Mouse (Mus musculus) right cerebral cortex, postnatal 4 days (tissue): Measurements from ENCODE around the gene Cdh1.

Experiments used
- DNase-seq: peaks from one replicate; pipeline ENCODE4 v3.0.0-alpha.2; 2022

Cdh1 gene

DNA sequence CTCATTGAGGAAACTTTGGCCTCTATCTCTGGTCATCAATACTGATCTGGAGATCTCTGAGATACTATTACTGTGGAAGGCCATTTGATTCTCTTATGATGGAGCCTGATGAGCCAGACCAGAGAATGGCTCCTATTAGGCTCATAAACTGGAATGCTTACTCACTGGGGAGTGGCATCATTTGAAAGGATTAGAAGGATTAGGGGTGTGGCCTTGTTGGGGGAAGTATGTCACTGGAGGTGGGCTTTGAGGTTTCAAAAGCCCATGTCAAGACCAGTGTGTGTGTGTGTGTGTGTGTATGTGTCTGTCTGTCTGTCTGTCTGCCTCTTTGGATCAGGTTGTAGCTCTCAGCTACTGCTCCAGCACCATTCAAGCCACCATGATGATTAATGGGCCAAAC, 20.8 kb downstream of the Cdh1 start:
- DNase-seq = no peak

DNA sequence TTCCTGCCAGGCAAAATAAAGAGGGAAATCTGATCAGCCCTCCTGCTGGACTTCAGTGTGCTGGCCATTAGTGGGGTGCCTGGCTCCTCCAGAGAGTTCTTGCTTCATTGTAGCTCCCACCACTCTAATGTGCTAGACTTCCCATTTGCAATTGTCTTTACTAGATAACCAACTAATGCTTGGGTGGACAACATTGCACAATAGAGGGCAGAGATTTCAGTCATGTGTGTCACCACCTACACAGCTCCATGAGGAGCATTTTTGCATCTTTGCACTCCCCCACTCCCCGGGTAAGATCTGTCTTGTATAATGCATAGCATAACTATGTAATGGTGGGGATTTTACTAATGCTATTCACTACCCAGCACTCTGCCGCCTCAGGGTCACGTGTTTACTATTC, 21.6 kb downstream of the Cdh1 start:
- no peak for DNase-seq

- DNase-seq = no peak
Observed at GRCm38 (mm10) chr8:106626096-106626865, 23.1 kb downstream of the Cdh1 start.

DNA sequence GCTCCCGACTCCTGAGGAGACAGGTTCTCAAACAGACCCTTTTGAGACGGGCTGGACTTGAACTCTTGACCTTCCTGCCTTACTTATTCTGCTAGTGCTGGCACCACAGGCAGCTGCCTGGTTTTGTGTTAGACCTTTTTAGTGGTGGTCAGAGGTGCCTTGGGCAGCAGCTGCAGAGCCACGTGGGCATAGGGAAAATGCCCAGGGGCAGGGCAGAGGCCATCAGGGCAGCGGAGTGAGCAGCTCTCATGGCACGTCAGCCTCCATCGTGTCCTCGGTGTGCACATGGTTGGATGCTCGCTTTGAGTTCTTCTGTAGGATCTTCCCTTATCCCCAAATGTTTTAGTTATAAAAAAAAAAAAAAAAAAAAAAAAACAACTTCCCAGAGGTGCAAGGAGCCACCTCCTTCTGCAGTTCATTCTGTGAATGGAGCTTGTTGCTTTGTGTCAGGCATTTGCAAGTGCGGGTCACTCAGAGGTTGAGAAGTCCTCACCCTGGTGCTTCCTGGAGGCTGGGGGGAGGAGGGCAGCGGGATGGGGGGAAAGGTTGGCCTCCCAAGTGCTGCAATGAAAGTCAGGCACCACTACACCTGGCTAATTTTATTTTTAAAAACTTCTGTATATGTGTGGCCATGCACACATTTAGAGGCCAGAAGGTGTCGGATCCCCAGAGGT, 25.3 kb downstream of the Cdh1 start:
- no peak for DNase-seq

GRCm38 (mm10) chr8:106629456-106629855, 26.3 kb downstream of the Cdh1 start:
- no peak for DNase-seq

GRCm38 (mm10) chr8:106631904-106632303, 28.8 kb downstream of the Cdh1 start:
- DNase-seq = no peak

DNA sequence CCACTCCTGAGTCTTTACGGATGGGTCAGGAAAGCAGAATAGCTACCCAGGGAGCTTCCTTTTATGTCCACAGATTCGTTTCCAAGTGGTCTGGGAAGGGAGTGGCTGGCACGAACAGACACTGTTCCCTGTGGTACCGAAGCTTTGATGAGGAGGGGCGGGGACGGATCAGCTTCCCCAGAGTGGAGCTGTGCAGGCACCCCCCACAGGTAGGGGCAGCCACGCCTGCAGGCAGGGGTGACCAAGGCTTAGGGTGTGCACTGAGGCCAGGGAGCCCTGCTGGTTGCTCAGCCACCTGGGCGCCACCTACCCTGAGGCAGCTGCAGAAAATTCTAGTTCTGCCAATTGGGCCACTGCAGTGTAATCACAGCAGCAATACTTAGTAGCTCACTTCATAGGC, 29.5 kb downstream of the Cdh1 start:
- no peak for DNase-seq

DNA sequence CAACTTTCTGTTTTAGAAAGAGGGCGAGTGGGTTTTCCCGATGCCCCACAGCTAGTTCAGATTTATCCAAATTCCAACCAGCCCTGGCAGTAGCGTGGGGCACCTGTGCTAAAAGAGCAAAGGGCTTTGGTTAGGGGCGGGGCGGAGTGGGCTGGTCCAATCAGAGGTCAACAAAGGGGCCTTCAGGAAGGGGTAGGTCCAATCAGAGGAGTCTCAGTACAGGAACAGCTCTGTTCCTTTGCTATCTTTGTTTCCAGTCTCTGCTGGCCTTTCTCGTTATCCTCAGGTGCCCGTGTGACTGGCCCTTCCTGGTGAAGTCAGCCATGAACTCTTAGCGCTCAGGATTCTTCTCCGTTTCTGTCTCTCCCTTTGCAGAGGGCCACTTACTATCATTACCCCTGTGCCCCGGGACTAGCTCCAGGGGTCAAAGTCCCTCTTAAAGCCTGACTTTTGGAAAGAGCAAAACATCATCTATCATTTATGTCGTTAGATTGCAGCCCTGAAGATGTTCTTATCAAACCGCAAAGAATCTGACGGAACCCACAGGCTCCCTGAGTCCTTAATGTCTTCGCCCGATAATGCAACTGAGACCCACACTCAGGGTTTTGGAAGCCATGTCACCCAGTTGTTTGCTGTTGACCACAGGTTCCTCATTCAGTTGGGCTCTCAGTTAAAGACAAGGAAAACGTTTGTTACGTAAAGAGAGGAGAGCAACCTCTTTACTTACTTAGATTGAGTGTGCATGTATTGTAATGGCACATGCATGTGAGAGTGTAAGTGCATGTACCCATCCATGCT, 30.4 kb downstream of the Cdh1 start:
- no peak for DNase-seq

GRCm38 (mm10) chr8:106635284-106635683, 32.1 kb downstream of the Cdh1 start:
- no peak for DNase-seq

GRCm38 (mm10) chr8:106637446-106637845, 34.3 kb downstream of the Cdh1 start:
- no peak for DNase-seq

GRCm38 (mm10) chr8:106638768-106639295, 35.7 kb downstream of the Cdh1 start:
- no peak for DNase-seq

DNA sequence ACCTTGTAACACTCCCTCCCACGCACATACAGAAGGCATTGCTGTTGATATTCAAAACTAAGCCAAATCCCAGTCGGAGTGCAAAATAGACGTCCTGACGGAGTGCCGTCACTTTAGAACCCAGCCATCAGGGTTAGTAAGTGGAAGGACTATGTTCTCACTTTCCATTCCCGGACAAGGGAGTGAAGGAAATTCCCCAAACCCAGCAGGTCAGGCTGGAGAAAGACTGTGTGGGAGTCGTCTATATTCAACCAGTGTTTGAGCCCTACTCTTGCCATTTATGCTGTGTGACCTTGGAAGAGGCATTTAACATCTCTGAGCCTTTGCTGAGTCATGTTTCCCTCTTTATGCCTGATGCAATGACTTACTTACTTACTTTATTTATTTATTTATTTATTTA, 37.1 kb downstream of the Cdh1 start:
- no peak for DNase-seq

DNA sequence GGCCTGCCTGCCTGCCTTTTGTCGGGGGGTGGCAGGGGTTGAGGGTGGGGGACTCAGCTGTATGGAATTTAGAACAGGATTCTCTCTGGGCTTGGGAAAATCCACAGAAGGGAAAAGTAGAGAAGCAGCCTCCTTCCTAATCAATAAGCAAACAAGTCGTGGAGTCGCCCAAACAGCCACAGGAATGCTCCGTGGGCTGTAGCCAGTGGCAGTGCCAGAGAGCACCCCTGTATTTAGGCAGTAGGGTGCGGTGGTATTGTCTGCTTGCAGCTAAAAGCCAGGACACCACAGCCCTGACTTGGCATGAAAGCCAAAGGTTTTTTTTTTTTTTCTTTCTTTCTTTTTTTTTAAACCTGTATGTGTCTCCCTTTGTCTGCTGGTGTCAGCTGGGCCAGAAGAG, 37.8 kb downstream of the Cdh1 start:
- no peak for DNase-seq

GRCm38 (mm10) chr8:106642172-106642571, 39.0 kb downstream of the Cdh1 start:
- no peak for DNase-seq

DNA sequence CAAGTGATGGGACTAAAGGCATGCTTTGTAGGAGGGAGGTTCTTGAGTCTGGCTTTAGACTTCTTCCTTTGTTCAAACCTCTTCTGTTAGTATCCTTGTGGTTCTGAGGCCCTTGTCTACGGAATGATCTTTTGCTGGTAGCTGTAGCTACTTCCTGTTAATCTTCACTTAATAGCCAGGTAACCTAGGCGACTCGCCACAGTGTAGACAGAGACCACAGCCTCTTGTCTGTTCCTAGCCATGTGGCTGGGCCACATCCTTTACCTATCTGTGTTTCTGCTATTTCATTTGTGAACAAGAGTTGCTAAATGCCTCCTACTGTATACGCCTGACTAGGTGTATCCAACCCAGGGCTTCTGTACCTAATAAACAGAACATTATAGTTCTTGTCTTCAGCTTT, 39.9 kb downstream of the Cdh1 start:
- no peak for DNase-seq

- DNase-seq = no peak
Observed at GRCm38 (mm10) chr8:106644957-106645356, 41.8 kb downstream of the Cdh1 start.

DNA sequence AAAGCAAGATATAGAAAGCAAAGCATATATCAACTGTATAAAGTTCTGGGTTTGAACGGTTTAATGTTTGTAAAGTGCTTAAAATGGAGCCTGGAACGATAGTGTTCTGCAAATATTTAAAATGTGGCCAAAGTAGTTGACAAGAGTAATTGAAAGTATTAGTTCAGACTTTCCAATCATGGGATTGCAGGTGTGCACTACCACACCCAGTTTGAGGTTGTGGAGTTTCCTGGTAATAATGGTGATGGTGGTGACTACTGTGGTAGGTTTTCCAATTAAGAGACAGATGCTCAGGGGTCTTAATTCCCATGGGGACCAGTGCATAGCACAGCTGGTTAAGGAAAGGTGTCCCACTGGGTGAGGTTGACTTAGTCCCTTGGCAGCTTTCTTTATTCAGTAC, 43.0 kb downstream of the Cdh1 start:
- DNase-seq = no peak

DNA sequence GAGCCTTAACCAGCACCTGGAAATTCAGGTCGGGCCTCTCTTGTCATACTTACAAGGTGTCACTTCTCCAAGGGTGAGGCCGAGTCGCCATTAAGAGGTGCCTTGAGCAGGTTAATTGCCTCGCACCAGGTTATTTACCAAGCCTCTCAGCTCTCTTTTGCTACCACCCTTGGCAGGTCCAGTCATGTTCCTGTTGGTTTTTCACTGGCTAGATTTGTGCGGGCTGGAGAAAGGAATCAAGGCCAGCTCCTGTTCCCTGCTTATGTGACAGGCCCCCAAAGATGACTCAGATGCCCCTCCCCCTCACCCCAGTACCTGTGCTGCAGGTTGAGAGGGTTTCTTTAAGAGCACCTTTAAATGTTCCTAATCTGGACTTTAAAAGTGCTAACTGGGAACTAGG, 43.6 kb downstream of the Cdh1 start:
- DNase-seq = no peak

GRCm38 (mm10) chr8:106647387-106647786, 44.2 kb downstream of the Cdh1 start:
- peak; percentile 77 for DNase-seq

- no peak for DNase-seq
Observed at GRCm38 (mm10) chr8:106648421-106648820, 45.3 kb downstream of the Cdh1 start.

DNA sequence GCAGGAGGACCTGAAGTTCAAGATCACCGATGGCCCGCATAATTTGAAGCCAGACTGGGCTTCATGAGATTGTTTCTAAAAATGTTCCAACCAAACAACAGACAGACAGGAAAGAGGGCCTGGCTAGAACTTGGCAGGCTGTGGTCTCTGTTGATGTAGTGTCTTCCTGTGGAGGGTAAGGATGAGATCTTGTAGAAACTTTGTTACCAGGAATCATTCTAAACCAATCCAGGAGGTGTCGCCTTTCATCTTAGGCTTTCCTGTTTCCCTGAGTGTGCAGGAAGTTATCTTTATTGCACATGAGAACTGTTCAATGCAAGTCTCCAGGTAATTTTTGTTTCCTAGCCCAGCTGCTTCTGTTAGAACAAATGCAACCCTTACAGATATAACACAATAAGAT, 48.8 kb downstream of the Cdh1 start:
- DNase-seq = no peak

DNA sequence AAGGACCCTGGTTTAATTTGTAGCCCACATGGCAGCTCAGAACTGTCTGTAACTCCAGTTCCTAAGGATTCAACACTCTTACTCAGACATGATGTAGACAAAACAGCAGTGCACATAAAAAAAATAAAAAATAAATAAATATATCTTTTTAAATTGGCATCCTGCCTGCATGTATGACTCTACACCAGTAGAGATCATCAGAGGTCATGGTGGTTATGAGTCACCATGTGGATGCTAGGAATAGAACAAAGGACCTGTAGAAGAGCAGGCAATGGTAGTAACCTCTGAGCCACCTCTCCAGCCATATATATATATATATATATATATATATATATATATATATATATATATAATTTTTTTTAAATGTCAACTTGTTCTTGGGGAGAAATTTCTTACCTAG, 52.9 kb downstream of the Cdh1 start:
- DNase-seq = no peak

DNA sequence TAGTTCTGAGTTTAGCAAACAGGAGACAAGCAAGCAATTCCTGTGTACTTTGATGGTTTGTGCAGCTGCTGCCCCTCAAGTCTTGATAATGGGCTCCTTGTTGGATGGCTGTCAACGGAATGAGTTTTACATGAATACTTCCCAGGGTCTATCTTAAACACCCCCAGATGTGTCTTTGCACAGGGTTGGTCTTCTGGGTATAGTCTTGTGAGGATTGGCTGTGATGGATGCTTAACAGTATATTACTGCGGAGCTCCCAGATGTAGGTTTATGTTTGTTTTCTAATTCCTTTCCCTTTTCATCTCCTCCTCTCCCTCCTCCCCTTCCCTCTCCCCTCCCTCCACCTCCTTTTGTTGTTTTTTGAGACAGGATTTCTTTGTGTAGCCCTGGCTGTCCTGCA, 69.6 kb downstream of the Cdh1 start:
- no peak for DNase-seq

- no peak for DNase-seq
Observed at GRCm38 (mm10) chr8:106674318-106674717, 71.2 kb downstream of the Cdh1 start.
